Mouse (Mus musculus) stomach, postnatal 0 days (tissue): ENCODE measurements at regions not wholly inside any gene's neighbourhood (a gene's known extent, or its start where the extent isn't known, plus 50 kb on each side); places are given as distances from the start of the nearest gene placed in this dataset.

ENCODE experiments used
- CTCF ChIP-seq: IDR thresholded peaks from 2 replicates; pipeline ENCODE4 v1.5.1; 2016; ENCODE audit warnings: antibody characterized with exemption, low read depth, mild to moderate bottlenecking, moderate library complexity
- EP300 ChIP-seq: optimal IDR thresholded peaks from 2 replicates; pipeline ENCODE3; 2016; ENCODE audit warnings: antibody characterized with exemption

- TF ChIP-seq CTCF = no peak
- no peak for TF ChIP-seq EP300
These were observed 411.0 kb upstream of the Htr2a start for GRCm38 (mm10) chr14:74229560-74230187.
